Mouse (Mus musculus) splenic B cell, adult 2 months (primary cell): ENCODE measurements at regions not wholly inside any gene's neighbourhood (a gene's known extent, or its start where the extent isn't known, plus 50 kb on each side); places are given as distances from the start of the nearest gene placed in this dataset.

Experiments used
- DNase-seq: peaks from one replicate; pipeline ENCODE4 v3.0.0-alpha.2; 2011; ENCODE audit warnings: low read depth, low spot score
- H3K27me3 ChIP-seq: 2 replicates; pipeline ENCODE4 v1.6.1; 2012; ENCODE audit warnings: mild to moderate bottlenecking, low read length, moderate library complexity, mixed read lengths; ENCODE audit not compliant: control insufficient read depth, poor library complexity, insufficient read depth, severe bottlenecking
- H3K36me3 ChIP-seq: 2 replicates; pipeline ENCODE4 v1.6.1; 2012; ENCODE audit warnings: mild to moderate bottlenecking, low read length, moderate library complexity, mixed read lengths; ENCODE audit not compliant: control insufficient read depth, poor library complexity, insufficient read depth, severe bottlenecking

GRCm38 (mm10) chr11:63211501-63211900, 82.7 kb downstream of the Pmp22 start:
- Histone ChIP-seq H3K27me3 (no peaks in the 10 kb centered on the region), H3K36me3 (no peaks in the 10 kb centered on the region)
- no peak for DNase-seq

DNA sequence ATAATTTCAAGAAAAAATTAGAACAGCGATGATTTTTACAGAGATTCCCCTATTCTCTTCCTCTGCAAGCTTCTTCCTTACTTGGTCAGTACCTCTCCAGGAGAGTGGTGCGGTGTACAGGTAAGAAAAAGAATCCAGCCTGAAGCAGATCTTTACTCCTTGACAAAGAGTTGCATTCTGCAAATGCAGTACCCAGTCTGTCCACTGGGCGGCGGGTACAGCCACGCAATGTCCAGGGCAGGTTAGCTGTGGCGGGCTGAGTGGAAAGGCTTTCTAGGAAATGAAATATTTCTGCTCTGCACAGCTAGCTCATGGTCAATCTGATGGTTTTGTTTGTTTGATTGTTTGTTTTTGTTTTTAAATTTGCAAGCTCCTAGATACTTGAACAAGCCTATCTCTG, 84.3 kb downstream of the Pmp22 start:
- no peaks in the 10 kb centered on the region for H3K36me3 ChIP-seq
- peak; percentile 54 for DNase-seq
- H3K27me3 ChIP-seq: no peaks in the 10 kb centered on the region

DNA sequence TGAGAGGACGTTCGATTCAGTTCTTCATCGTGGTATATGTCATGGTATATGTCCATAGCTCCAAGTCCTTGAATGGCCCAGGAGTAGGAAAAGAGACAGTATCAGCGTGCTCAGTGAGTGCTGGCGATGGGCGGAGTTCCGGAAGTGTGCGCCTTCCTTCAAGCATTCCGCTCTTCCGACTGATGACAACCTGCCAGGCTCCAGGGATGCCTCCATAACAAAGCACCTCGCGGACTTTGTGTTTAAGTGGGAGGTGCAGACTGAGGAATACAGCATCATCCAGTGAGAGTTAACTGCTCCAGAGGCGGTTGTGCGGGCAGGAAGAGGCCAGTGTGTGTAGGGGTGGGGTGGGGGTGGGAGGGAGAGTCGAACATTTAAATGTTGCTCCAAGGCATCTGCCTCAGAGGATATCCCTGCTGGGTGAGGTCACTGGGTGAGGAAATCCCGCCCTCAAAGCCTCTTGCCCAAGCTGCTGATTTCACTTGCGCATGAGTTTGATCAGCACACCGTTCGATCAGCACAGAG, 85.2 kb downstream of the Pmp22 start:
- Histone ChIP-seq H3K27me3 (no peaks in the 10 kb centered on the region), H3K36me3 (no peaks in the 10 kb centered on the region)
- no peak for DNase-seq

DNA sequence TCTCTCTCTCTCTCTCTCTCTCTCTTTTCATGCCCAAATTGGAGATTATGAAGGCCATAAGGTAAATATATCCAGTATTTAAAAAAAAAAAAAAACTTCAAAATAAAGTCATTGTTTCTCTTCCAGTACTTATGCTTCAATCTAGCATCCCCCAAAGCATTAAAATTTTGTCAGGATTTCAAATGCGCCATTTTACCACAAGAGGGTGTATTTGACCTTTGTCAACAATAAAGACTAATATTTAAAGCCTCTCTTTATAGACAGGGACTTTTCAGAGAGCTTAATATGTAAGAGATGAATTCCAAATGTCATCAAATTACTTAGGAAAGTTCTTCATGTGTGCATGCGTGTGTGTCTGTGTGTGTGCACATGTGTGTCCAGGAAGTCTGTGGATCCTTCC, 87.2 kb downstream of the Pmp22 start:
- DNase-seq: no peak
- no peaks in the 10 kb centered on the region for H3K27me3 ChIP-seq
- H3K36me3 ChIP-seq: no peaks in the 10 kb centered on the region

- DNase-seq: no peak
- no peaks in the 10 kb centered on the region for H3K27me3 ChIP-seq
- H3K36me3 ChIP-seq: no peaks in the 10 kb centered on the region
These were observed 88.3 kb downstream of the Pmp22 start for GRCm38 (mm10) chr11:63217049-63217448.

- no peaks in the 10 kb centered on the region for H3K27me3 ChIP-seq
- DNase-seq: no peak
- no peaks in the 10 kb centered on the region for H3K36me3 ChIP-seq
These were observed 97.7 kb downstream of the Pmp22 start for GRCm38 (mm10) chr11:63226471-63226870.

GRCm38 (mm10) chr11:63230786-63231185, 102.0 kb downstream of the Pmp22 start:
- peak; percentile 9 for DNase-seq
- H3K36me3 ChIP-seq: no peaks in the 10 kb centered on the region
- no peaks in the 10 kb centered on the region for H3K27me3 ChIP-seq

- H3K27me3 ChIP-seq: no peaks in the 10 kb centered on the region
- H3K36me3 ChIP-seq: no peaks in the 10 kb centered on the region
- DNase-seq: no peak
These were observed 104.6 kb downstream of the Pmp22 start for GRCm38 (mm10) chr11:63233172-63233966.

DNA sequence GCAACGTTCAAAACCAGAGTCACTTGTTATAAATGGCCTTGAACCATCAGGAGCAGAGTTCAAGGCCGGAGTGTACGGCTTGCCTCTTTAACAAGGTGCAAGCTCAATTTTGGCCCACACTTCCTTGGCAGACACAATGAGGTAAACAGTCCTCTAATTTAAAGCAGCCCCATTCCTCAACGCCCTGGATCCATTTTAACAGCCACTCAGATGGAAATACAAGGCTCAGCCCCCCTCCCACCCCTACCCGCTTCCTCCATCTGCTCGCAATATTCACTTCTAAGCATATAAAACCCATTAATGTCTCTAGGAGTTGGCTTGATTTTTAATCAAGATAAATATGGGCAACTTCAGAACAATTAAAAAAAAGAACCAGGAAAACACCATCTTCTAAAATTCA, 105.7 kb downstream of the Pmp22 start:
- H3K36me3 ChIP-seq: no peaks in the 10 kb centered on the region
- no peak for DNase-seq
- no peaks in the 10 kb centered on the region for H3K27me3 ChIP-seq

- no peak for DNase-seq
These were observed 109.9 kb downstream of the Pmp22 start for GRCm38 (mm10) chr11:63238655-63239054.

GRCm38 (mm10) chr11:63243906-63244416, 115.2 kb downstream of the Pmp22 start:
- DNase-seq: no peak
- Histone ChIP-seq H3K27me3 (no peaks in the 10 kb centered on the region), H3K36me3 (no peaks in the 10 kb centered on the region)

More at GRCm38 (mm10) chr11:63238655-63239054, 109.9 kb downstream of the Pmp22 start:
- Histone ChIP-seq H3K27me3 (no peaks in the 10 kb centered on the region), H3K36me3 (no peaks in the 10 kb centered on the region)

DNA sequence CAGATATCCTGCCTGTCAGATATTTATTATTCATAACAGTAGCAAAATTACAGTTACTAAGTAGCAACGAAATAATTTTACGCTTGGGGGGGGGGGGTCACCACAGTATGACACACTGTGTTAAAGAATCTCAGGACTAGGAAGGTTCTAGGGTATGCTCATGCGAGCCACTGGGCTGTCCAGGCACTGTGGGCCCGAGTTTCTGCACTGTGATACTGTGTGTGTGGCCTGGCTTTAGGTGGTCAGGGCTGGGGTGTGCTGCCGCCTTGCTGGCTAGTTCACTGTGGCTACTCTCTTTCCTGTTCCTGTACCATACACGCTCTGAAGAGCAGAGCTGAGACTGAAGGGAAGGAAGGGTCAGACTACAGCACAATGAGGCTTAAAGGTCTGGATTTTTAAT, 116.3 kb downstream of the Pmp22 start:
- Histone ChIP-seq H3K36me3 (no peaks in the 10 kb centered on the region), H3K27me3 (no peaks in the 10 kb centered on the region)
- DNase-seq: no peak

- no peak for DNase-seq
- no peaks in the 10 kb centered on the region for H3K36me3 ChIP-seq
- H3K27me3 ChIP-seq: no peaks in the 10 kb centered on the region
These were observed 117.4 kb downstream of the Pmp22 start for GRCm38 (mm10) chr11:63246052-63246661.

DNA sequence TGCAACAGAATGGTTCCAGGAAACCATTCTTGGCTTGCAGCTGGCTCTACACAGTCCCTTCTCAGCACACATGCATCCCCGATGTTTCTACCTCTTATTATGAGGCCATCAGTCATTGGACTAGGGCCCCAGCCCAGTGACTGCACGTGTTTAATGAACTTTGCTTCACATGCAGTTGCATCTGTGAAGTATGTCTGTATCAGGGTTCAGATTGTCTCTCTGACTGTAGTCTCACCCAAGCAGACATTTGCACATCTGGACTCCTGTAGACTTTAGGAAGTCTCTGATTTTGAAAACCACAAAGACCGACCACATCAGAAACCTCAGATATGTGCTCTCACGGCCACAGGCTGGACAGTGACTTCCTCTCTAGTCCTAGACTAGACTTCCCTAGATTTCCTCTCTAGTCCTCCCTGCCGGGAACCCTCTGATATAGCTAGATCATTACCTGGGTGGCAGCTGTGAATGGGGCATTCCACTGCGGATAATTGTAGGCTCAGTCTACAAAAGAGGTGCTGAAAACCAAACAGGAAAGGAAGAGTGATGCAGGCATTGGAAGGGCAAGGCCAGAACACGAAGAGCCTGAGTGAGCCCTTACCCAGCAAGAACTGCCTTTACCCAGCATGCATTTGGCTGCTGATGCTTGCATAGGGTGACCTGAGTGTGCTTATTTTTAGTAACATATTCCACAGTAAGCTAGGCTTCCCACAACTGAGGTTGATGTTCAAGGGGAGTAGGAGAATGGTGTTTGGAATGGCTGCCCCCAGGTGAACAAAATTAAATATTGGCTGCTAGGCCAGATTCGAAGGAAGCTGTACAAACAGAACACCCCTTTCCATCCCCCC, 123.5 kb downstream of the Pmp22 start:
- Histone ChIP-seq H3K36me3 (no peaks in the 10 kb centered on the region), H3K27me3 (no peaks in the 10 kb centered on the region)
- no peak for DNase-seq
